Mouse (Mus musculus) v-Abl transformed pro-B cells (cell line): Measurements from ENCODE around the gene N4bp2l1.

ENCODE experiments used
- in situ Hi-C, 2 experiments: fragments of 400-800 bp; cut with MboI; formaldehyde crosslinking; loops; one replicate each; pipeline ENCODE4 v1.15.1; 2025; ENCODE audit not compliant: unreplicated experiment in 2 of 2

The N4bp2l1 gene

GRCm38 (mm10) chr5:150574885-150575284 lies 22.1 kb downstream of the N4bp2l1 start:
- in situ Hi-C loops = no loop called here

GRCm38 (mm10) chr5:150574403-150574802 lies 22.6 kb downstream of the N4bp2l1 start:
- in situ Hi-C loops = no loop called here

GRCm38 (mm10) chr5:150570496-150571219 lies 26.3 kb downstream of the N4bp2l1 start:
- in situ Hi-C loops = no loop called here

- in situ Hi-C loops = no loop called here
Measured at GRCm38 (mm10) chr5:150566971-150567370, 30.0 kb downstream of the N4bp2l1 start.

- in situ Hi-C loops = no loop called here
Measured at GRCm38 (mm10) chr5:150566226-150566625, 30.8 kb downstream of the N4bp2l1 start.

- in situ Hi-C loops = no loop called here
Measured at GRCm38 (mm10) chr5:150564426-150564825, 32.6 kb downstream of the N4bp2l1 start.

- in situ Hi-C loops = no loop called here
Measured at GRCm38 (mm10) chr5:150561783-150562182, 35.2 kb downstream of the N4bp2l1 start.

GRCm38 (mm10) chr5:150561376-150561775 lies 35.6 kb downstream of the N4bp2l1 start:
- in situ Hi-C loops = no loop called here

GRCm38 (mm10) chr5:150560851-150561250 lies 36.1 kb downstream of the N4bp2l1 start:
- in situ Hi-C loops = no loop called here

- in situ Hi-C loops = loop anchor here in 1 of 2 experiments (10.0 kb wide), 1 partner anchor 105 kb away; the partner anchor contains the start of gene N4bp2l2
Measured at GRCm38 (mm10) chr5:150559519-150560103, 37.4 kb downstream of the N4bp2l1 start.

GRCm38 (mm10) chr5:150551637-150552036 lies 45.4 kb downstream of the N4bp2l1 start:
- in situ Hi-C loops = loop anchor here in 1 of 2 experiments (10.0 kb wide), 1 partner anchor 113 kb away; the partner anchor contains the start of gene N4bp2l2

GRCm38 (mm10) chr5:150543184-150543583 lies 53.8 kb downstream of the N4bp2l1 start:
- in situ Hi-C loops = no loop called here

GRCm38 (mm10) chr5:150541302-150541701 lies 55.7 kb downstream of the N4bp2l1 start:
- in situ Hi-C loops = no loop called here

GRCm38 (mm10) chr5:150525239-150525638 lies 71.7 kb downstream of the N4bp2l1 start:
- in situ Hi-C loops = loop anchor here in 1 of 2 experiments (10.0 kb wide), 1 partner anchor 360 kb away; no protein-coding TSS in a partner anchor

- in situ Hi-C loops = loop anchor here (5.0 to 10.0 kb wide), 3 partner anchors 69 to 358 kb away; partner anchors contain the start of gene N4bp2l2 (in 2 of the 2)
Measured at GRCm38 (mm10) chr5:150522867-150523234, 74.1 kb downstream of the N4bp2l1 start.

GRCm38 (mm10) chr5:150521937-150522866 lies 74.8 kb downstream of the N4bp2l1 start, which contains the start of gene Brca2:
TSS of gene Brca2 (plus strand) at chr5:150522630.
- in situ Hi-C loops = loop anchor here (5.0 to 10.0 kb wide), 3 partner anchors 70 to 357 kb away; partner anchors contain the start of gene N4bp2l2 (in 2 of the 2)
